Mouse (Mus musculus) liver, postnatal 0 days (tissue): ENCODE measurements around the gene Nuf2.

Experiments
- CTCF ChIP-seq: sonication (generic); IDR thresholded peaks from 2 replicates; pipeline ENCODE4 v1.5.1; 2016; ENCODE audit warnings: antibody characterized with exemption, low read depth
- EP300 ChIP-seq: IDR thresholded peaks from 2 replicates; pipeline ENCODE4 v1.6.1; 2016; ENCODE audit warnings: antibody characterized with exemption, low read depth, mild to moderate bottlenecking

- TF ChIP-seq CTCF (no peak), EP300 (no peak)
Observed at GRCm38 (mm10) chr1:169506354-169506753, 24.9 kb downstream of the Nuf2 start.
